11 mouse cellular contexts compared by ENCODE assay signal in the genomic region with DNA sequence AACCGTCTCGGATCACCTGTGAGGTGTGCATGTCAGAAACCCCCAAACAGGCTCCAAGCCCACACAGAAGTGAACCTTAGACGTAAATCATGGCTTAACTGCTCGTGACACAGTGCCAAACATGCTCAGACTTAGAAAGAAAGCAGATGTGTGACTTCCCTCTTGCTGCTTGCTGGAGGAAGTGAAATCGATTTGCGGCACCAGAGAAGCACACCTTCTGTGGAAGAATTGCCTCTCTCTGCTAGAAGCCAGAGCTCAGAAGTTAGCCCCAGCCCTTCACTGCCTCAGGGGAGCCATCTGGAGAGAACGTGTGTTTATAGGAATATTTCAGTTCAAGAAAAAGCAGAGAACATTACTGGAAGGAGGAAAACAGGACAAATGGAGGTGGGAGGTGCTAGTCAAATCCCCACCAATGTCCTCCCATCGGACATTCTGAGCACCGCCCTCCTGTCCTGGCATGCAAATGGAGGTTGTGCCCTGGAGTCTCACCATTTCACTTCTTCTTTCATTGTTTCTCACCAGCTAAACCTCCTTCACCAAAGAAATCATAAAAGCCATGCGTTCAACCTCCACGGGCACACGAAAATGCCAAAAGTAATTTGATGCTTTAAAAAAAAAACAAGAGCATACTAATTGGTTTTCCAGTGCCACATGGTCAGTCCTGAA. TPM values are rescaled to one million over a fixed set of nuclear protein-coding genes. Genes with fewer than 3 reads are reported as not detected.
DNase-seq lines count a peak whose midpoint lies in the region; ATAC-seq and TF ChIP-seq lines count a peak whose summit lies in the region.
"Had no signal": no experiment of that assay in that cellular context is flagged by ENCODE, and none has a peak within 500 bp of the region (broad histone marks: within the 10 kb centered on the region; RNA-seq: fewer than 3 reads in every experiment).

No protein-coding gene starts in this region.

- no peaks in the 10 kb centered on the region for H3K36me3 ChIP-seq in kidney, adult 2 months (ENCODE audit: control insufficient read depth, insufficient read depth, low read length)
- H3K36me3 ChIP-seq in limb, embryonic 11.5 days (ENCODE audit: control insufficient read depth, insufficient read depth, low read length): no peaks in the 10 kb centered on the region
- H3K36me3 ChIP-seq in small intestine, adult 2 months (ENCODE audit: control insufficient read depth, insufficient read depth, low read length): no peaks in the 10 kb centered on the region
- no peaks in the 10 kb centered on the region for H3K36me3 ChIP-seq in hindbrain, embryonic 11.5 days (ENCODE audit: control insufficient read depth, insufficient read depth, low read length)

- no peak for DNase-seq in kidney, adult 2 months
- no peak for DNase-seq in kidney, postnatal 14 days
- peak; percentile 64 for DNase-seq in brain, adult 2 months (ENCODE audit: low read depth, low spot score)
- peak; percentile 54 for DNase-seq in limb, embryonic 11.5 days (ENCODE audit: low spot score)
- DNase-seq in urinary bladder, postnatal 36 days (ENCODE audit: low spot score in 2 of 2): no peak
- no peak for DNase-seq in hindbrain, embryonic 11.5 days (ENCODE audit: low spot score)
- no peak for DNase-seq in ovary, postnatal 36 days (ENCODE audit: low spot score)
- DNase-seq: cerebellum, adult 9-10 months had no signal

- peak; percentile 39; the same call in 1 of the 2 replicates for ATAC-seq in limb, embryonic 11.5 days (ENCODE audit: insufficient number of reproducible peaks, low FRiP score, low TSS enrichment, low read depth)
- no peak for ATAC-seq in hindbrain, embryonic 11.5 days (ENCODE audit: low FRiP score)
- ATAC-seq: forebrain, embryonic 16.5 days; lung, postnatal 0 days had no signal

- no peaks in the 10 kb centered on the region for H3K4me1 ChIP-seq in kidney, adult 2 months (ENCODE audit: control insufficient read depth, insufficient read depth, low read length)
- no peaks in the 10 kb centered on the region for H3K4me1 ChIP-seq in limb, embryonic 11.5 days (ENCODE audit: control insufficient read depth, insufficient read depth, low read length)
- peaks cover 6% of the 10 kb centered on the region; the same call in 1 of the 2 replicates for H3K4me1 ChIP-seq in small intestine, adult 2 months (ENCODE audit: control insufficient read depth, insufficient read depth, insufficient read length, low read length)
- no peaks in the 10 kb centered on the region for H3K4me1 ChIP-seq in hindbrain, embryonic 11.5 days (replicated peaks; ENCODE audit: control insufficient read depth, insufficient read depth, low read length)

- TF ChIP-seq POLR2A in kidney, adult 2 months (IDR thresholded peaks at IDR 0.05; ENCODE audit: low read depth, low read length): no peak
- no peak for TF ChIP-seq POLR2A in small intestine, adult 2 months (IDR thresholded peaks at IDR 0.05; ENCODE audit: low read depth, low read length)

- no peaks in the 10 kb centered on the region for H3K9me3 ChIP-seq in limb, embryonic 11.5 days (ENCODE audit: control insufficient read depth, low read length)
- H3K9me3 ChIP-seq in hindbrain, embryonic 11.5 days (ENCODE audit: control insufficient read depth, low read length): no peaks in the 10 kb centered on the region

- no peak for TF ChIP-seq CTCF in kidney, adult 2 months (conservative IDR thresholded peaks at IDR 0.05; ENCODE audit: insufficient read depth, insufficient read length, low read depth, low read length)
- no peak for TF ChIP-seq CTCF in small intestine, adult 2 months (IDR thresholded peaks at IDR 0.05; ENCODE audit: extremely low read depth, insufficient read length, insufficient replicate concordance, low read depth, low read length)

- no peak overlapping the region for H3K27ac ChIP-seq in kidney, adult 2 months (ENCODE audit: insufficient read depth, low read depth, low read length)
- peak overlapping the region; percentile 42; the same call in 1 of the 2 replicates for H3K27ac ChIP-seq in limb, embryonic 11.5 days (replicated peaks; ENCODE audit: low read depth, low read length)
- H3K27ac ChIP-seq in small intestine, adult 2 months (ENCODE audit: insufficient read depth, low read depth, low read length): peak overlapping the region; percentile 73; the same call in 1 of the 2 replicates
- H3K27ac ChIP-seq in hindbrain, embryonic 11.5 days (ENCODE audit: low read depth, low read length): no peak overlapping the region

- peak overlapping the region; percentile 15; the same call in 1 of the 2 replicates for H3K4me2 ChIP-seq in limb, embryonic 11.5 days (ENCODE audit: low read depth, severe bottlenecking)
- H3K4me2 ChIP-seq in hindbrain, embryonic 11.5 days (replicated peaks; ENCODE audit: low read depth, low read length): no peak overlapping the region

- no peak overlapping the region for H3K9ac ChIP-seq in limb, embryonic 11.5 days (ENCODE audit: low read length)
- H3K9ac ChIP-seq in hindbrain, embryonic 11.5 days (ENCODE audit: low read depth, low read length): no peak overlapping the region

- no peaks in the 10 kb centered on the region for H3K27me3 ChIP-seq in kidney, adult 2 months (replicated peaks; ENCODE audit: control insufficient read depth, insufficient read depth, low read length)
- no peaks in the 10 kb centered on the region for H3K27me3 ChIP-seq in limb, embryonic 11.5 days (ENCODE audit: control insufficient read depth, insufficient read depth, low read length)
- H3K27me3 ChIP-seq in small intestine, adult 2 months (ENCODE audit: control insufficient read depth, insufficient read depth, low read length): no peaks in the 10 kb centered on the region
- no peaks in the 10 kb centered on the region for H3K27me3 ChIP-seq in hindbrain, embryonic 11.5 days (ENCODE audit: control insufficient read depth, insufficient read depth, low read length)

- peak overlapping the region; percentile 3; the same call in 1 of the 2 replicates for H3K4me3 ChIP-seq in kidney, adult 2 months (ENCODE audit: insufficient read depth, low read depth, low read length)
- H3K4me3 ChIP-seq in limb, embryonic 11.5 days (ENCODE audit: low read depth, low read length): no peak overlapping the region
- peak overlapping the region; percentile 50 for H3K4me3 ChIP-seq in small intestine, adult 2 months (ENCODE audit: low read depth, low read length)
- H3K4me3 ChIP-seq in hindbrain, embryonic 11.5 days (ENCODE audit: low read depth, low read length): no peak overlapping the region

- WGBS in kidney, adult 2 months: 28% methylated on average over 12 of the region's 12 CpGs
- WGBS in limb, embryonic 11.5 days: 45% methylated on average over 12 of the region's 12 CpGs
- 32% methylated on average over 12 of the region's 12 CpGs for WGBS in small intestine, adult 2 months
- 83% methylated on average over 12 of the region's 12 CpGs for WGBS in hindbrain, embryonic 11.5 days

RNA-seq across cellular contexts. Expression of a gene that starts 3.0 kb away (rescaled TPM):
- 3.8 and 7.4 TPM in 2 replicates for polyA plus RNA-seq in kidney, adult 2 months (2012; rRNA removed)
- 0.10 and 0.17 TPM in 2 replicates for polyA plus RNA-seq in limb, embryonic 11.5 days (2014; fragmentation: Nextera tagmentation; extraction: Ambion mirVana)
- 2.7 and 3.5 TPM in 2 replicates for polyA plus RNA-seq in small intestine, adult 2 months (2012; rRNA removed)
- 0.60 and 1.0 TPM in 2 replicates for polyA plus RNA-seq in hindbrain, embryonic 11.5 days (2014; fragmentation: Nextera tagmentation; extraction: Ambion mirVana)

RNA-seq across cellular contexts. Expression of a gene that starts 29.8 kb away (rescaled TPM):
- not detected in 2 replicates for polyA plus RNA-seq in kidney, adult 2 months (2012; rRNA removed)
- not detected in 2 replicates for polyA plus RNA-seq in limb, embryonic 11.5 days (2014; fragmentation: Nextera tagmentation; extraction: Ambion mirVana)
- polyA plus RNA-seq in small intestine, adult 2 months (2012; rRNA removed): not detected in 2 replicates
- polyA plus RNA-seq in hindbrain, embryonic 11.5 days (2014; fragmentation: Nextera tagmentation; extraction: Ambion mirVana): not detected in 2 replicates
- polyA plus RNA-seq: forebrain, embryonic 16.5 days; lung, postnatal 0 days had no signal

RNA-seq across cellular contexts. Expression of a gene that starts 40.3 kb away (rescaled TPM):
- not detected in 2 replicates for polyA plus RNA-seq in kidney, adult 2 months (2012; rRNA removed)
- not detected in 2 replicates for polyA plus RNA-seq in limb, embryonic 11.5 days (2014; fragmentation: Nextera tagmentation; extraction: Ambion mirVana)
- polyA plus RNA-seq in small intestine, adult 2 months (2012; rRNA removed): not detected in 2 replicates
- not detected in 2 replicates for polyA plus RNA-seq in hindbrain, embryonic 11.5 days (2014; fragmentation: Nextera tagmentation; extraction: Ambion mirVana)
- polyA plus RNA-seq: forebrain, embryonic 16.5 days; lung, postnatal 0 days had no signal

RNA-seq across cellular contexts. Expression of a gene that starts 43.7 kb away (rescaled TPM):
- polyA plus RNA-seq in kidney, adult 2 months (2012; rRNA removed): 10.6 and 11.3 TPM in 2 replicates
- polyA plus RNA-seq in limb, embryonic 11.5 days (2014; fragmentation: Nextera tagmentation; extraction: Ambion mirVana): 2.5 and 2.7 TPM in 2 replicates
- 7.1 and 11.1 TPM in 2 replicates for polyA plus RNA-seq in small intestine, adult 2 months (2012; rRNA removed)
- 55.4 and 66.1 TPM in 2 replicates for polyA plus RNA-seq in hindbrain, embryonic 11.5 days (2014; fragmentation: Nextera tagmentation; extraction: Ambion mirVana)

Comparison
In these comparisons a context has a peak if more than half of its experiments do, and no peak if none do; other contexts are left out.
1. DNase-seq: peak in brain, adult 2 months (single experiment) and limb, embryonic 11.5 days (single experiment); none in kidney, adult 2 months (single experiment), kidney, postnatal 14 days (single experiment), urinary bladder, postnatal 36 days (0 of 2), hindbrain, embryonic 11.5 days (single experiment) and ovary, postnatal 36 days (single experiment).
2. H3K27ac ChIP-seq: peak in limb, embryonic 11.5 days (single experiment) and small intestine, adult 2 months (single experiment); none in kidney, adult 2 months (single experiment) and hindbrain, embryonic 11.5 days (single experiment).
3. H3K4me3 ChIP-seq: peak in kidney, adult 2 months (single experiment) and small intestine, adult 2 months (single experiment); none in limb, embryonic 11.5 days (single experiment) and hindbrain, embryonic 11.5 days (single experiment).